Mouse (Mus musculus) liver, adult 2 months (tissue): ENCODE data around the gene Hnf1a.

ENCODE experiments used
- CTCF ChIP-seq: fragments of 200-500 bp; IDR thresholded peaks from 2 replicates; pipeline ENCODE4 v1.5.1; 2011; ENCODE audit warnings: low read depth, low read length, control low read depth
- POLR2A ChIP-seq: fragments of 200-500 bp; IDR thresholded peaks from 2 replicates; pipeline ENCODE4 v1.6.1; 2011; ENCODE audit warnings: low read length, control low read depth; ENCODE audit not compliant: insufficient read depth; ENCODE audit errors: extremely low read depth

DNA sequence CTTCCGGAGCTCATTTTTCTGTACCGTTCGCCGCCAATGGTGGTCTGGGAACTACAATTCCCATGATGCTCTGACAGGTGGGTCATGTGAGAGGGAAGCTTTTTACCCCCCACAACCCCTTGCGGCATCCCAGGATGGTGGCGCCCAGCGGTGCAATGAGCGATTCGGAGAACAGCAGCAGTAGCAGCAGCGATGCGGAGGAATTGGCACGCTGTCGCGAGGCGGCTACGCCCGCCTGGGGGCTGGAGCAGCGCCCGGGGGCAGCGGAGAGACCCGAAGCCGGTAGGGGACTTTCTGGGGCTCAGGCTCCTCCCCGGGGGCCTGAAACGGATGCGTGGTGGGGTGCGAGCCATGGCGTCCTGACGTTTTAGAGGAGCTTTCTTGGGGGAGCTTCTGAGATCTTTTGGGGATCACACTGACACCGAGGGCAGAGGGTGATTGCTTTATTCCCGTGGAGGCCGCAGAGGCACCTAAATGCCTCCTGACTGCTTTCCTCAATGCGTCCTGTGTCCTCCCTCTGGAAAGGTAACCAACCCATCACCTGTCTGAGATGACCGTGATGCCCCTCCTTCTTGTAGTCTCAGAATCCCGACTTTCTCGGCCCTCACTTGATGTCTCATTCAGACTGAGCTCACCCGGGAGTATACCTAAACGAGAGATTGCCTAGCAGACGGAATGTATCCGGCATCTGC, 28.7 kb downstream of the Hnf1a start, which contains the start of gene 2210016L21Rik:
- peak; percentile 57 for TF ChIP-seq POLR2A
- TF ChIP-seq CTCF, result no peak
